Mouse (Mus musculus) ES-Bruce4 (cell line): ENCODE measurements at regions not wholly inside any gene's neighbourhood (a gene's known extent, or its start where the extent isn't known, plus 50 kb on each side); places are given as distances from the start of the nearest gene placed in this dataset.

Experiments
- CTCF ChIP-seq: IDR thresholded peaks from one replicate; pipeline ENCODE4 v1.8.1; 2011; ENCODE audit warnings: low read depth, low read length
- EP300 ChIP-seq: IDR thresholded peaks from 2 replicates; pipeline ENCODE4 v1.6.1; 2011; ENCODE audit warnings: low read depth, low read length; ENCODE audit not compliant: insufficient read depth
- POLR2A ChIP-seq: IDR thresholded peaks from one replicate; pipeline ENCODE4 v1.8.1; 2011; ENCODE audit warnings: low read length; ENCODE audit not compliant: insufficient read depth

- TF ChIP-seq CTCF, result no peak
- TF ChIP-seq EP300, result no peak
- TF ChIP-seq POLR2A, result no peak
These were observed 114.1 kb downstream of the Cdh26 start for GRCm38 (mm10) chr2:178544411-178544810.
